Mouse (Mus musculus): ENCODE data around the gene Spo11.

DNA sequence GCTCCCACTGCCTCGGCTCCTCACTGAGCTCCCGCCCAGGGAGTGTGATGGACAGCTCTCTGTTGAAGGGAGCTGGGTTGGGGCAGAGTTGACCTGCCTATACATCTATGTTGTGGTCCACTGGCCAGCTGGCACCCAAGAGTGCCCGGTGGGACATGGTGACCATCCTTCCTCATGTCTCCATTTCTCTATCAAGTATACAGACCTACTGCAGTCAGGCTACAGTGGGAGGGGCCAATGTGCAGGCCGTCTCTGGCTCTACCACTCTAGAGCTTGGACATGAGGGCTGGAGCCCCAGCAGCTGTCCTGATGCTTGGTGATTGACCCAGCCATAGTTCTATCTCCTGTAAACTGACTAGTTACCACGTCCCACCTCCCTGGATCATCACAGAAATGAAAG lies 59.8 kb downstream of the Spo11 start:
- no peak for TF ChIP-seq CTCF (IDR thresholded peaks at IDR 0.05; ENCODE audit: low read depth, low read length)
- TF ChIP-seq POLR2AphosphoS5 (IDR thresholded peaks at IDR 0.05; ENCODE audit: insufficient replicate concordance, low read depth, low read length) = no peak
- no peak for TF ChIP-seq GATA2 (IDR thresholded peaks at IDR 0.05; ENCODE audit: borderline replicate concordance, low read depth, low read length)
- no peak for TF ChIP-seq TAL1 (conservative IDR thresholded peaks at IDR 0.05; ENCODE audit: low read depth, low read length)
